13 mouse cellular contexts compared by ENCODE assay signal in genomic region chr9:31225808-31226207, GRCm38 (mm10). TPM values are rescaled to one million over a fixed set of nuclear protein-coding genes. Genes with fewer than 3 reads are reported as not detected.
DNase-seq lines count a peak whose midpoint lies in the region; ATAC-seq and TF ChIP-seq lines count a peak whose summit lies in the region.
"Had no signal": no experiment of that assay in that cellular context is flagged by ENCODE, and none has a peak within 500 bp of the region (broad histone marks: within the 10 kb centered on the region; RNA-seq: fewer than 3 reads in every experiment).

No protein-coding gene starts in this region.

- H3K27me3 ChIP-seq in forebrain, postnatal 0 days (ENCODE audit: insufficient read depth, low read length) = no peaks in the 10 kb centered on the region
- H3K27me3 ChIP-seq in forebrain, embryonic 14.5 days (replicated peaks; ENCODE audit: control insufficient read depth, insufficient read depth, low read length) = no peaks in the 10 kb centered on the region
- peaks cover 7% of the 10 kb centered on the region; the same call in 1 of the 2 replicates for H3K27me3 ChIP-seq in liver, embryonic 16.5 days (ENCODE audit: control insufficient read depth, insufficient read depth, low read depth, low read length)
- H3K27me3 ChIP-seq: neural tube, embryonic 13.5 days had no signal

- H3K4me1 ChIP-seq in forebrain, postnatal 0 days (ENCODE audit: insufficient read depth) = no peaks in the 10 kb centered on the region
- H3K4me1 ChIP-seq in forebrain, embryonic 14.5 days (ENCODE audit: control insufficient read depth, insufficient read depth, low read length) = no peaks in the 10 kb centered on the region; the same call in 1 of the 2 replicates
- H3K4me1 ChIP-seq in liver, embryonic 16.5 days (ENCODE audit: control insufficient read depth, low read depth, low read length) = peaks cover 19% of the 10 kb centered on the region

- no peaks in the 10 kb centered on the region for H3K9me3 ChIP-seq in forebrain, postnatal 0 days (ENCODE audit: low read length)
- no peaks in the 10 kb centered on the region for H3K9me3 ChIP-seq in forebrain, embryonic 14.5 days (replicated peaks; ENCODE audit: control insufficient read depth, low read length)
- H3K9me3 ChIP-seq in liver, embryonic 16.5 days (replicated peaks; ENCODE audit: control insufficient read depth, low read length) = no peaks in the 10 kb centered on the region
- H3K9me3 ChIP-seq: neural tube, embryonic 13.5 days had no signal

- peak; percentile 27 for DNase-seq in forebrain, postnatal 0 days
- DNase-seq in forebrain, embryonic 14.5 days (ENCODE audit: low spot score) = no peak
- peak; percentile 15 to 23 for DNase-seq in layer of hippocampus, postnatal 25 days (ENCODE audit: extremely low spot score in 1 of 2, low spot score in 1 of 2)
- no peak for DNase-seq in layer of hippocampus, adult 8-10 months (ENCODE audit: low spot score in 2 of 2)
- peak; percentile 33 for DNase-seq in gastrocnemius, postnatal 10 days
- no peak for DNase-seq in testis, postnatal 10 days (ENCODE audit: low spot score)

- no peak for ATAC-seq in forebrain, postnatal 0 days
- ATAC-seq in forebrain, embryonic 14.5 days = no peak
- no peak for ATAC-seq in liver, embryonic 16.5 days (ENCODE audit: low read depth)
- ATAC-seq in megakaryocyte progenitor cell, adult 5-6 weeks (replicated peaks; ENCODE audit: poor library complexity) = no peak
- ATAC-seq: intestine, embryonic 16.5 days had no signal

- no peak overlapping the region for H3K4me2 ChIP-seq in forebrain, postnatal 0 days (ENCODE audit: low read depth)
- H3K4me2 ChIP-seq in forebrain, embryonic 14.5 days (ENCODE audit: low read length) = no peak overlapping the region
- peak overlapping the region; percentile 19 for H3K4me2 ChIP-seq in liver, embryonic 16.5 days (ENCODE audit: low read depth, low read length)
- H3K4me2 ChIP-seq: midbrain, embryonic 11.5 days; neural tube, embryonic 13.5 days had no signal

- TF ChIP-seq CTCF in forebrain, postnatal 0 days (IDR thresholded peaks at IDR 0.05; ENCODE audit: low read depth) = no peak

- no peaks in the 10 kb centered on the region for H3K36me3 ChIP-seq in forebrain, postnatal 0 days (ENCODE audit: insufficient read depth)
- H3K36me3 ChIP-seq in forebrain, embryonic 14.5 days (ENCODE audit: control insufficient read depth, insufficient read depth, low read length) = no peaks in the 10 kb centered on the region
- H3K36me3 ChIP-seq in liver, embryonic 16.5 days (ENCODE audit: control insufficient read depth, insufficient read depth) = no peaks in the 10 kb centered on the region
- H3K36me3 ChIP-seq: neural tube, embryonic 13.5 days had no signal

- 64% methylated on average over 11 of the region's 11 CpGs for WGBS in forebrain, postnatal 0 days
- WGBS in forebrain, embryonic 14.5 days = 77% methylated on average over 11 of the region's 11 CpGs
- WGBS in liver, embryonic 16.5 days (ENCODE audit: insufficient replicate concordance) = 75% methylated on average over 11 of the region's 11 CpGs

- no peak overlapping the region for H3K27ac ChIP-seq in forebrain, postnatal 0 days (ENCODE audit: low read depth, low read length)
- H3K27ac ChIP-seq in forebrain, embryonic 14.5 days (ENCODE audit: low read depth, low read length) = no peak overlapping the region
- no peak overlapping the region for H3K27ac ChIP-seq in liver, embryonic 16.5 days (ENCODE audit: low read length)
- H3K27ac ChIP-seq: layer of hippocampus, adult 2 months; neural tube, embryonic 13.5 days had no signal

- no peak overlapping the region for H3K9ac ChIP-seq in forebrain, postnatal 0 days
- H3K9ac ChIP-seq in forebrain, embryonic 14.5 days (ENCODE audit: low read length) = no peak overlapping the region
- H3K9ac ChIP-seq in liver, embryonic 16.5 days (ENCODE audit: low read depth, low read length) = no peak overlapping the region
- H3K9ac ChIP-seq: liver, embryonic 14.5 days; neural tube, embryonic 13.5 days had no signal

- H3K4me3 ChIP-seq in forebrain, postnatal 0 days (ENCODE audit: low read depth, low read length) = no peak overlapping the region
- no peak overlapping the region for H3K4me3 ChIP-seq in forebrain, embryonic 14.5 days (ENCODE audit: low read depth, low read length)
- no peak overlapping the region for H3K4me3 ChIP-seq in liver, embryonic 16.5 days (ENCODE audit: low read depth, low read length)
- H3K4me3 ChIP-seq: layer of hippocampus, adult 2 months; neural tube, embryonic 13.5 days had no signal

RNA-seq across cellular contexts. Expression of gene Aplp2, which starts 14.2 kb away (rescaled TPM):
- 240 and 341 TPM in 2 replicates for total RNA-seq in forebrain, postnatal 0 days (2014; rRNA removed)
- 251 and 328 TPM in 2 replicates for polyA plus RNA-seq in forebrain, postnatal 0 days (2015; fragmentation: Nextera tagmentation; extraction: Ambion mirVana)
- 208 and 237 TPM in 2 replicates for polyA plus RNA-seq in forebrain, embryonic 14.5 days (2014; fragmentation: Nextera tagmentation; extraction: Ambion mirVana)
- 100 to 1,000 TPM; 451 to 456 TPM for total RNA-seq in layer of hippocampus, postnatal 25 days (2021)
- 100 to 1,000 TPM; 453 to 504 (median 482) TPM for total RNA-seq in layer of hippocampus, adult 8-10 months (2022)
- total RNA-seq in gastrocnemius, postnatal 10 days (2021) = 100 to 1,000 TPM; 137 to 148 TPM
- 194 and 198 TPM in 2 replicates for polyA plus RNA-seq in liver, embryonic 16.5 days (2015; fragmentation: Nextera tagmentation; extraction: Ambion mirVana)
- total RNA-seq in megakaryocyte progenitor cell, adult 5-6 weeks (2015) = 31.2 and 54.0 TPM in 2 replicates
- total RNA-seq in megakaryocyte progenitor cell, adult 5-6 weeks (2017) = 36.9 and 71.1 TPM in 2 replicates

RNA-seq across cellular contexts. Expression of gene Prdm10, which starts 54.5 kb away (rescaled TPM):
- 13.2 and 16.0 TPM in 2 replicates for total RNA-seq in forebrain, postnatal 0 days (2014; rRNA removed)
- polyA plus RNA-seq in forebrain, postnatal 0 days (2015; fragmentation: Nextera tagmentation; extraction: Ambion mirVana) = 3.4 and 5.1 TPM in 2 replicates
- polyA plus RNA-seq in forebrain, embryonic 14.5 days (2014; fragmentation: Nextera tagmentation; extraction: Ambion mirVana) = 7.3 and 9.7 TPM in 2 replicates
- total RNA-seq in layer of hippocampus, postnatal 25 days (2021) = 10 to 100 TPM; 18.7 to 21.0 TPM
- 10 to 100 TPM; 18.4 to 23.5 (median 20.3) TPM for total RNA-seq in layer of hippocampus, adult 8-10 months (2022)
- total RNA-seq in gastrocnemius, postnatal 10 days (2021) = 1 to 10 TPM; 3.4 to 5.7 TPM
- 2.9 and 3.1 TPM in 2 replicates for polyA plus RNA-seq in liver, embryonic 16.5 days (2015; fragmentation: Nextera tagmentation; extraction: Ambion mirVana)
- 8.9 and 11.7 TPM in 2 replicates for total RNA-seq in megakaryocyte progenitor cell, adult 5-6 weeks (2015)
- 9.2 and 10.6 TPM in 2 replicates for total RNA-seq in megakaryocyte progenitor cell, adult 5-6 weeks (2017)

Comparison
In these comparisons a context has a peak if more than half of its experiments do, and no peak if none do; other contexts are left out.
1. DNase-seq: peak in forebrain, postnatal 0 days (single experiment), layer of hippocampus, postnatal 25 days (2 of 2) and gastrocnemius, postnatal 10 days (single experiment); none in forebrain, embryonic 14.5 days (single experiment), layer of hippocampus, adult 8-10 months (0 of 2) and testis, postnatal 10 days (single experiment).